Mouse (Mus musculus) heart, postnatal 10 days (tissue): ENCODE measurements at regions not wholly inside any gene's neighbourhood (a gene's known extent, or its start where the extent isn't known, plus 50 kb on each side); places are given as distances from the start of the nearest gene placed in this dataset.
A peak's percentile ranks its signal among the peaks of the same experiment; 100 is the strongest.

Experiments
- DNase-seq, 2 experiments: peaks; one replicate each; pipeline ENCODE4 v3.0.0; 2021
- intact Hi-C: fragments of 180-260 bp; cut with DNase I; formaldehyde crosslinking; loops from one replicate; pipeline ENCODE4 v1.15.1; 2025

DNA sequence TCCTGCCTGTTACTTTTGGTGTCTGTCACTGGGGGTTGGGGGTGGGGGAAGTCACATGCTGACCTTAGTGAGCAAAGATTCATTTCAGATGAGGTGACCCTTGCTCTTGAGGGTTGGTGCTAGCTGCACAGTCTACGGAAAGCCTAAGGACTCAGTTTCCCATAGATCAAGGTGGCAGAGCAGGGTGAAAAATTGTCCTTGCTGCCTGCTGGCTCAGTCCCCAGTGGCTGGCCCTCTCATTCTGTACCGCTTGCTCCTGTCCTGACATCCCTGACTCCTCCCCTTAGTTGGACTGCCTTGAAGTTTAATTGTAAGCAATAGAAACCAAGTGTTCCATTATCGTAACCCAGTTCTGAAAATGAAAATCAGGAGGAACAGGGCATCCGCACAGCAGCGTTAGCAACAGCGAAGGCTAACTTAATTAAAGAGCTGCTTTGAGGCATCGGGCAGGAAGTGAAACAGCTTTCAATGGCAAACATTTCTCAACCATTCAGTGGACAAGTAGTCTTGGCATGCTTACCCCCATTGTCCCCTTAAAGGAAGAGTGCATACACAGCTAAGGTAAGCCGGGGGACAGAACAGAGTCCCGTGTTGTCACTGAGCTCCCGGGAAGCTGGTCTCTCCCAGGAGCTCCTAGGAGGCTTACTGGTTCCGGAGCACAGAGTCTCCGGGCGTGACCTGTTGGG is 151.9 kb upstream of the Id2 start:
- intact Hi-C loops = no loop called here
- DNase-seq = no peak

DNA sequence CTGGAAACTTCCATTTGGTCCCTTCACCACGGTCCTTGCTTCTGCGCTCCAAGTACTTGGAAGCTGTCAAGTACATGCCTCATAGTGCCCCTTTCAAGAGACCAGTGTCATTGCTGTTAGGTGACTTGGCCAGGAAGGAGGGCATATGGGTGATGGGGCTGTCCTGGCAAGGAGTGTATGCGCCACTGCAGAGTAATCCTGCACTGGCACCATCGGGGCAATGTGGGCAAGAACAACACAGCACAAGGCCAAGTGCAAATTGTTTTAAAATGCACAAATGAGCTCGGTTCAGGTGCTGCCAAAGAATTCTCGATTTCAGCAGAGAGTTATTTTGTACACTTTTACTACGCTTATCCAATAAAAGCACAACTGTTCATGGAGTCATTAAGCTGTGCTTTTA is 149.6 kb upstream of the Id2 start:
- DNase-seq = no peak
- intact Hi-C loops = no loop called here

DNA sequence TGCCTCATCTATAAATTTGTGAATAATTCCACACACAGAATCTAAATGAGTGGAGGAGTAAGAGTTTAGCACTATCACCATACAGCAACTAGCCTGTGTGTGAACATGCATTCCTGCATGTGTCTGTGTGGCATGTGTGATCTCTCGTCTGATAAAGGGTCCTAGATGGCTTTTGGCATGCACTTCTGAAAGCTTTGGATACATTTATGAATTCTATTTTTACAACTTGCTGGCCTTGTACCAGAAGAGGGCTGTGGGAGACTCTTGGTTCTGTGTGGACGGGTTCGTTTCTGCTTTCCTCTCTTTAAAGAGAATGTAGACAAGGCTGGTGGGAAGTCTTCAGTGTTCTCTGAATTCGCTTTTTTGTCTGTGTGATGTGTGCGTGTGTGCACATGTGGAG is 148.7 kb upstream of the Id2 start:
- intact Hi-C loops = no loop called here

DNA sequence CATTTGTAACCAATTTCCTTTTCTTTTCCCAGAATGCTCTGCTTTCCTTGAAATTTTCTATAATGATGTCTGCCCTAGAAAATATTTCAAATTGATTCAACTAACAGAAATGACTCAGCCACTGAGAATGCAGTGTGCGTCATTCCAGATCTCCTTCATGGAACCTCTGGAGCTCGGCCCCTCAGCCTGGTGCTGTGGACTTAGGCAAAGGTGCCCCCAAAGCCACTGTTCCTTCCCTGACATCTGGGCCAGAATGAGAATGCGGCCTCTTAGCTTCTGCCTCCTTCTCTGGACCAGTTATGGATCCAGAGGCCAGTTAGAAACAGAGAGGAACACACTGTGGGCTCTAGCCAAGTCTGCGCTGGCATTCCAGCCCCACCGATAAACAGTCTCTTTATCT is 148.3 kb upstream of the Id2 start:
- intact Hi-C loops = no loop called here
- DNase-seq = no peak

More for the DNA sequence above, 148.7 kb upstream of the Id2 start:
- DNase-seq = no peak

DNA sequence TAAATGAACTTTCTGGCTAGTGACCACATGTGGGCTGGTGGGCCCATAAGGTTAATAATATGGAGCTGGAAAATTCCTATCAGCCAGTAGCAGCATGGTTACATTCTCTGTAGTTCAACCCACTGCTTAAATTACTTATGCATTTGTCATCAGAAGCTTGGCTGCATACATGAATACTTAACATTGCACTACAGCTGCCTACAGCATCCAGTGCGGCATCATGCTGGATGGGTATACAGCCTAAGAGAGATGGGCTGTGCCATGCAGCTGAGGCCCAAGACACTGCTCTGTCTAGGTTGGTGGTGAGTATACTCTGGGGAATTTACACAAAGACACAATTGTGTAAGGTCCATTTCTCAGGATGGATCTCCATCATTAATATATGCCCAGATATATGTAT is 147.7 kb upstream of the Id2 start:
- intact Hi-C loops = no loop called here

DNA sequence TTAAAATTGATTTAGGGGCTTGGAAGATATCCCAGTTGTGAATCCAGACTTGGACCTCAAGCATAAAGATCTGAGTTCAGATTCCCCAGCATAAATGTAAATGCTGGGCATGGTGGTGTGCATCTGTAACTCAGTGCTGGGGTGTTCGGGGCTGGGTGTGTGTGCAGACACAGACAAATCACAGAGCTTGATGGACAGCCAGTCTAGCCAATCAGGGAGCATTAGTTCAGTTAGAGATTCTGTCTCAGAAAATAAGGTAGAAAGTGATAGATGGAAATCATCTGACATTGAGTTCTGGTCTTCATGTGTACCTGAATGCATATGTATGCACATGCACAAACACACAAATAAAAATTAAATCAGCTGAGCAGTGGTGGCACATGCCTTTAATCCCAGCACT is 147.0 kb upstream of the Id2 start:
- DNase-seq = no peak
- intact Hi-C loops = no loop called here

More for the DNA sequence above, 147.7 kb upstream of the Id2 start:
- DNase-seq = no peak

DNA sequence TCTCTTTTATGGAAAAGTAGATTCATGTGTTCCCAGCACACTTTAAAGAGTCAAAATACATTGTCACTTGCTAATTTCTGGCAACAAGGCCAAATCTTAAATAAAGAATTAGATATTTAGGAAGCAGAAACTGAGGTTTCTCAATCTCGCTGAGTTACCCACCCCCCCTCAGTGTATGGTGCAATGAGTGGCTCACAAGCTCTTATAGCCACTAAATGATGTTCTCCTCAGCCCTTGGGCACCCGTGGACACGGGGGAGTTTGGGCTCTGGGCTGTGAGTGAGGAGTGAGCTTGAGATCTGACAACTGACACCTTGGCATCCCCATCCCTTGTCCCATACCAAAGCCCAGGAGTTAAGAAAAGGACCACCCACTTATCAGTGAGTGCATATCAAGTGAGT is 145.4 kb upstream of the Id2 start:
- no peak for DNase-seq
- intact Hi-C loops = no loop called here

DNA sequence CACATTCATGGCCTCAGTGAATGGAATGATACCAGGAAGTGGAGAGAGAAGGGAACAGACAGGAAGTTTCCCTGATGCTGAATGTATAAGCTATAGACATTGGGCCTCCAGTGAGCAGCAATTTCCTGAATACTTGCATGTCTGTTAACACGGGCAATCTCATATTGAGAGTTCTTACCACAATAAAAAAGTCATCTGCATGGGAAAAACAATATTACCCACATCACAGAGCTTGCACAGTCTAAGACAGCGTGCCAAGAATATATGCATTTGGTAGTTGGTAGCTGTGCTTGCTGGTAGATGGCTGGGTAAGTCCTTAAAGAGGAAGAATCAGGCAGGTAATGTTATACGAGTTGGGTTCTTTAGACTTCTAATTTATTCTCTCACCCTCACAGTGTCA is 144.7 kb upstream of the Id2 start:
- no peak for DNase-seq
- intact Hi-C loops = no loop called here

DNA sequence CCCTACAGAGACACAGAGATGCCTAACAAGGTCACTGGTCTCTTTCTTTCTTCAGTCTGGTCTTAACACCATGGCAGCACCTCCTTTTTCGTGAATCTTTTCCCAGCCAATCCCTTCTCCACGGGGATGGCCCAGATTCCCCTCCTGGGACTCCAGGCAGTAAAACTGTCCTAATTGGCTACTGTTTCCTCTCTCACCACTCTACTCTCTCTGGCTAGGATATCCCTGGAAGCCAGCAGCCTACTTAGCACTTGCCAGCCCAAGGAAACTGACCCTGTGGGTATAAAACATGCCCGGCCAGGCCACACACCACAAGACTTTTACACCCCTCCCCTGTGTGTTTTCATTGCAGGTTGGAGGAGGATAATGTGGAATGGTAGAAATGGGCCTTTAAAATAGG is 143.9 kb upstream of the Id2 start:
- DNase-seq = no peak
- intact Hi-C loops = no loop called here

DNA sequence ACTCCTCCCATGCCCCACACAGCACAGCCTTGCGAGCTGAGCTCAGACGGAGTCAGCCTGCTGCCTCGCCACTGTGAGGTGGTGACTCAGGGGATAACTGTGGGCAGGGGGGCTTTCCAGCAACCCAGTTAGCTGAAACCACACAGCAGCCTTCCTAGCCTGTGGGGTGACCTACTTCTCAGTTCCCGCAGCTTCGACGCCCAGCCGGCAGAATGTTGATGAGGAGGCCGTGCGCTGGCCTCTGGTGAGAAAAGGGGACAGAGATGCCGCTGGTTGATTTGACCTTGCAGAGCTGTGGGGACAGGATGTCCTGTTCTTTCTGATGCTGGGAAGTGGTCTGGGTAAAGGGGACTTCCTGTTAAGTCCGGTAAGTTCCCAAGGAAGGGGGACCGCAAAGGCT is 143.2 kb upstream of the Id2 start:
- no peak for DNase-seq
- intact Hi-C loops = no loop called here

DNA sequence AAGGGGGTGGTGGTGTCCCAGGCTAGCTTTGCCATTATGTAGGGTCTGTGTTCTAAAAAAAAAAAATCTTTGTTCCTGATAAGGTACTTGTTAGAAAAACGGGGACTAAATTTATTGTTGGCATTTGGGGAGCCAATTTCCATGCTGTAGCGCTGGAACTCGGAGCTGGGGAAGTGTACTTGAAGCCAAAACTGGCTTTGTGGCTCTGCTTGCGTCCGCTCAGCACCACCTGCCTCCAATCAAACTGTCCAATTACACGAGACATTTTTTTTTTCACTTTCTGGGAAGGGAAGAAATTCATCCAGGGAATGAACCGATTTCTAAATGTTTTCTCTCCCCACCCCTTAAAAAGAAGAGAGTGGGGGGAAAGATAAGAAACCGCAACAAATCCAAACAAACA is 138.1 kb upstream of the Id2 start:
- intact Hi-C loops = no loop called here
- peak in 1 of 2 experiments; percentile 36 for DNase-seq

DNA sequence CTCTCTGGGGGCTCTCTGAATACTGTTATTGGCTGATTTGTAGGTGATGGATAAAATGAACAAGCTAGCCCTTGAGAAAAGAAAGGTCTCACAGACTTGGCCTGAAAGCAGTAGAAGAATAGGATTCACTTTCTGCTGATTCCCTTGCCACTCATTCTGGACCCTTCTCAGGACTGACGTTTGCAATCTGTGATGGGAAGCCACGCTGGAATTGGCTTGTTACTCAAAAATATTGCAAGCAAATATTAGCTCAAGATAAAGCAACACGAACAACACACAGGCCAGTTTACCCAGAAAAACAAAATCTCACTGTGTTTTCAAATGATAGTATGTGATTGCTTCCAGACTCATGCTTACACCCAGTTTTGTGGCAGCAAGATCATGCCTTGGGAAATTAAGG is 137.7 kb upstream of the Id2 start:
- peak in 1 of 2 experiments; percentile 29 for DNase-seq
- intact Hi-C loops = no loop called here

DNA sequence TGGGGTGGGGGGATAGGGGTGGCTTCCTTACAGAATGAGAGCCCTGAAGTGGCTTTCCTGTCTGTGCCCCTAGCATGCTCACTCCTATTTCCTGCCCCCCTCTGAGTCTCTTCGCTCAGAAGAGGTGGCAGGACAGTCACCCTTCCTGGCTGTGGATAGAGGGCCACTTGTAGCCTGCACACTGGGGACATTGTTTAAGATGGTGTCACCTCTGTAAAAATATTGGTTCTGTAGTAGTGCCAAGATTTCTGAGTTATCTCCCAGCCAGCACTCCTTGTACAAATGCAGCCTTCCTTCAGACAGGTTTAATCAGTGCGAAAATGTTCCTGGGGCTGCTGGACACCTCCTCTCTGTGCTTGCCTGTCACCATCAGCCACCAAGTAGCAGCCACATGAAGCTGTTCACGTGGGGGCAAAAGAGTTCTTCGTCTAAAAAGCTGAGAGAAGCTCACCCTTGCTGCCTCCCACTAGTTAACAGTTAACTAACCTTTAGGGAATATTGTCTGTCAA is 136.1 kb upstream of the Id2 start:
- no peak for DNase-seq
- intact Hi-C loops = no loop called here

DNA sequence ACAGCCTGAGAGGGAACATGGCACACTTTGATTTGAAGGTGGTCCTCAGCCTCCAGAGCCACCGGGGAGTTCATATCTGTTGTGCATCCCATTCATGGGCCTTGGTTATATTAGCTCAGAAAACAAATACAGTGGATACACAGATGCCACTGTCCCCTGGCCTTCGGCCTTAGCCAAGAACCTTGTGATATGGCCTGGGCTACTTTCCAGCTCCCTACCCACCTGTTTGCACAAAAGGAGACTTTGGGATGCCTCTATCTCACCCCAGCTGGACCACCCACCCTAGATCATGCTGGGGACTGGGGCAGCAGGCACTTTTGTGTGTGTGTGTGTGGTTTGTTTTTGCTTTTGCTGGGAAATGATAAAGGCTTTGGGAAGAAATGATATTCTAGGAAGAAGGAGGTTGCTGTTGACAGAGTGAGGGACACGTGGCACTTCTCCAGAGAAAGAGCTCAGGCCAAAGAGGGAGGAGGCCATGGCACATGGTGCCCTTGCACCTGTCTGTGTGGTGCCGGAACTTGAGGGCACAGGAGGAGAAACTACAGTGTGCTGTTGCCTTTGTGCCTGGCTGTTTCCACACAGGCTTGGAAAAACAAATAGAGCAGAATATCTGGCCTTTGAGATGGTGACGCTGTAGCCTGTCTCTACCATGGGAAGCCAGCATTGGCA is 135.6 kb upstream of the Id2 start:
- intact Hi-C loops = no loop called here
- peak; percentile 43 to 47 for DNase-seq

DNA sequence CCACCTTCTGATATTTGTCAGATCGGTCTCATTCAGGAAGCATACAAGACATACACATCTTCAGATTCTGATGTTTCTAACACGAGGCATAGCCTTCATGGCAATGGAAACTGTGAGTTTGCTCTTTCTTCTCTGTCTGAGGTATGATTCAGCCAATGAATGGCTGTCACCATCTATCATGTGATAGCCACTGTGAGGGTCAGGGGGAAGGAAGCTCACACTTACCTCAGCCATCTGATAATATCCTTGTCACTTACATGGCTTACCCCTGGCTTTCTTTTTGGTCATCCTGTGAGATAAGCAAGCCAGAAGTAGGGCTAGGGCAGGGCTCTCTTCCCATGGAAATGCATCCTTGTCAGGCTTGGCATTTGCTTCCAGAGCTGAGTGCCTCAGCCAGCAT is 131.8 kb upstream of the Id2 start:
- peak in 1 of 2 experiments; percentile 38 for DNase-seq
- intact Hi-C loops = no loop called here

DNA sequence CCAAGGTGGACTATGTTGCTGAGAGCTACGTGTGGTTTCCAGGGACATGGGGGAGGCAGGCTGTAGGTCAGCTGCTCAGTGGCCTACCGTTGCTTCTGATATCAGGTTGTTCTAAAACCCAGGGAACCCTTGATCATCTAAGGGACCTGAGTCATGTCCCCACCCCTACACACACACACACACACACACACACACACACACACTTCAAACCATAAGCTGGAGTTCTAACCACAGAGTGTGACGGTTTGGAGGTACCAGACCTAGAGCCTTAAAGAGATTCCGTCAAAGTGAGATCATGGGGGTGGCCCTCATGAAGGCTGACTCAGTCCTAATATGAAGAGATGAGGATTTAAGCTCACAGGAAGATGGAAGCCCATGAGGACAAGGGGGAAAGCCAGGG is 130.8 kb upstream of the Id2 start:
- intact Hi-C loops = no loop called here
- no peak for DNase-seq

DNA sequence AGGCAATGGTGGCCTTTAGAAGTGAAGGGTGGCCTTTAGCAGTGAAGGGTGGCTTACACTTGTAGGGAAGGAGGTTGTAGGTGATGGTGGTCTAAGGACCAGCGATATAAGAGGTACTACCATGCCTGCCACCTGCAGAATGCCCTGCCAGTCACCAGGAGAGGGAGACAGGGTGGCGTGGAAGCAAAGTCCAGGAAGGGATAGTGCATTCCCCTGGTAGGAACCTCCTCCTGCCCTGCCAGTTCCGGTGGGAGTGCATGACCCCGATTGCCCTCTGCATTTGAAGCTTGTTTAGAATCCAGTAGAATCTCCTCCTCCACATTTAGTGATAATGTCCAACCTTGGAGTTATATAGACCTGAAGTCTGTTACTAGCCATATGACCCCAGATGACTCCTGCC is 127.7 kb upstream of the Id2 start:
- intact Hi-C loops = no loop called here
- no peak for DNase-seq

DNA sequence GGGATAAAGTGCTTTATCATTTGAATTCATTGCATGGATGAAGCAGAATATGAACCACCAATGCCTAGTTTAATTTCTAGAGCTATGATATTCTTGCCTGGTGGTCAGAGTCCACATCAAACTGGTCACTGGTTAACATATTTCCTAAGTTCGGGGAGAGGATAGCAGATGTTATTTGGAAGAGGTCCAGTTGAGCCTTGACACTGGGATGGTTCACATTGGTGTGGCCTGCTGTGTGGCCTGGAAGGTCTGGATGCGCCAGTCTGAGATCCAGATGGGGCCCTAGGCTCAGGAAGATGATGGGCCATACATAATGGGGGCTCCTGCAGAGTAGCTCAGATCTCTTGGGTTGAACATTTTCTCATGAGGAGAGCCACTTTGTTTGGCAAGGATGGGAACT is 127.3 kb upstream of the Id2 start:
- DNase-seq = no peak
- intact Hi-C loops = no loop called here

DNA sequence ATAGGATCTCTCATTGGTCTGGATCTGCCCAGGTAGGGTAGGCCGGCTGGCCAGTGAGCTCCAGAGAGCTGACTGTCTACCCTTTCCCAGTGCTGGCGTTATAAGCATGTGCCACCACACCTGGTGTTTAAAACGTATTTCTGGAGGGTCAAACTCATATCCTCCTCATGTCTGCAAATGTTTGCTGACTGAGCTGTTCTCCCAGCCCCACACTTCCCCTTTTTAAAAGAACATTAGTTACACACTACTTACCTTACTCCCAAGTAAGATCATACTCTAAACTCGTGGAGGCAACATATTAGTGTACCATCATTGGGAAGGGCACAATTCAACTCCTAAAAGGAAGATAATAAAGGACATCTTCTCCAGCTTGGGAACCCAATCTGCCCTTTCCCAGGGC is 126.6 kb upstream of the Id2 start:
- intact Hi-C loops = no loop called here
- DNase-seq = no peak

DNA sequence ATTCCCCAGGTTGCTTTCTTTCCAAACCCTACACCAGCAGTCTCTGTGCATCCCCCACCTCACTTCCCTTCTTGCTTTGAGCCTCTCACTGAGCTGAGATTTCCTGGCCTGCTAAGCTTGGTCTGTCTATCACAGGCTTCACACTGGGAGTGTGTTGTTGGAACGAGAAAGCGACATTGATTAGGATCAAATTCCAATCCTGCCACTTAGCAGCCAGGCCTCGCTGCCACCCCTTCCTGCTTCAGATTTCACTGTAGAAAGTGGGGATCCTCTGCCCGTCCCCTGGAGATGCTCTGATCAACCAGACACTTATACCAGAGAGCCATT is 123.8 kb upstream of the Id2 start:
- intact Hi-C loops = no loop called here
- no peak for DNase-seq

DNA sequence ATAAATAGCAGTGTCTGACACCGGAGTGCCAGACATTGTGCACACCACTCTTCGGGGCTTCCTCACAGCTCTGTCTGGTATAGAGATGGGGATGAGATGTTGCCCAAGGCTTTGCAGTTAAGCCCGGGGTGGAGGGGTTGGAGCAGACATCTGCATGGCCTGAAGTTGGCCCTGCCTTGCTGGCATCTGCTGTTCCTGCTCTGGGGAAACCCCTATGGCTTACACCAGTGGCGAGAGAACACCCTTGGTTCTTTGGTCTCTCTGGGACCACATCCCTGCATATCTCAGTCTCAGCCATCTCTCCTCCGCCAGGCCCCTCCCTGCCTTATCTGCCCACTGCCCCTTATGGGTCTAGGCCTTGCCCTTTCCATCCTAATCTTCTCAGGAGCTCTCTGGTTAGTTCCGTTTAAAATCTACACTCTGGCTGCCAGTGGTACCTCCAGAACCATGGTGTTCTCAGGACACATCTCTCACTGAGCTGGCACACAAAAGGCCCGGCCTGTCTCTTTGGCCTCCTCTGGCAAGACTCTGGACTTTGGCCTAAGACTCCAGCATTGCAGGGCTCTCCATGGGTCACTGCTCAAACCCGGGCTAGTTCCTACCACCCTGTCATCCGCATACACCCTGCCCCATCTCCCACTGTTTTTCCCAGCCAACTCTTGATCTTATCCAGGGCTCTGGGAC is 123.3 kb upstream of the Id2 start:
- intact Hi-C loops = no loop called here
- DNase-seq = no peak

DNA sequence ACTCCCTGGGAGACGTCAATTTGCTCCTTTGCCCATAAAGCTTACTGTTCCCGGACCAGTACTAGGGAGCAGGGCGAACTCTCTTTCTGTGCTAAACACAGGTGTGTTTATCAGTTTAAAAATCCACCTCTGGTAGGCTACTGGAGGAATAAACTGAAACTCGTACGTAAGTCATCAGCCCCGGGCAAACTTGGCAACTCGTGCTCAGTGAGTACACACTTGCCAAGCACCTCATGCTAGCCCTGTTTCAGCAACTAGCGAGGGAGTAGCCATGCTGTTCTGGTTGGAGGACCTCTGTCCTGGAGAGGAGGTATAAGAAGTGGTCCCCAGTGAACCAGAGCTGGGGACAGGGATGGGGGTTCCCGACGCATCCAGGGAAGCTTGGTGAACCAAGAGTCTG is 122.6 kb upstream of the Id2 start:
- DNase-seq = no peak
- intact Hi-C loops = no loop called here
